Mouse (Mus musculus): ENCODE data around the gene Plpp3.

- TF ChIP-seq CTCF (IDR thresholded peaks at IDR 0.05; ENCODE audit: low read depth) (no peak), EP300 (optimal IDR thresholded peaks at IDR 0.05) (no peak)
Measured at GRCm38 (mm10) chr4:105131756-105132314, 25.3 kb upstream of the Plpp3 start.
